Mouse (Mus musculus) erythroblast, embryonic 14.5 days (primary cell): ENCODE measurements at regions not wholly inside any gene's neighbourhood (a gene's known extent, or its start where the extent isn't known, plus 50 kb on each side); places are given as distances from the start of the nearest gene placed in this dataset.

Experiments
- GATA1 ChIP-seq: IDR thresholded peaks from 2 replicates; pipeline ENCODE4 v1.6.1; 2012; ENCODE audit warnings: low read length, inconsistent platforms, mixed read lengths
- TAL1 ChIP-seq: IDR thresholded peaks from 3 replicates; pipeline ENCODE4 v1.6.1; 2012; ENCODE audit warnings: low read length, inconsistent platforms, mixed read lengths

DNA sequence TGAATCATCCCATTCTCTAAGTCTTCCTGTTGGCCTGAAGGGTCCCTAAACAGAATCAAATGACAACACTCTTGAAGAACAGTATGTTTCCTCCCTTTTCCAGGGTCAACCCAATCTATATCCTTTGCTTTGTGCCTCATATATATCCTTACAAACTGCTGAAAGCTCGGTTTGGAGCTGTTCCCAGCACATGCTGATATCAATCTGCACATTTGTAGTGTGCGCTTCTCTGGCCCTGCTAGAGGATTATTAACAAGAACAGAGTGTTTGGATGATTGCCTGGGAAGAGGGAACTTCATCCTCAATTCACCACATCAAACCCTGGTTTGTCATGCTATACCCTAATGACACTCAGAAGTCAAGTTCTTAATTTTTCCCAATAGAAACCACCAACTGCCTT is 824.2 kb downstream of the Gsdmc2 start:
- no peak for TF ChIP-seq TAL1
- TF ChIP-seq GATA1 = no peak
